Mouse (Mus musculus): Measurements from ENCODE around the gene Megf6.

Megf6 gene

GRCm38 (mm10) chr4:154160538-154161390 lies 9.8 kb upstream of the Megf6 start, which contains the start of gene Tprgl:
Gene Tprgl, minus strand, starts transcription at chr4:154160666.
- peak; percentile 97 for DNase-seq

- peak; percentile 68 for DNase-seq
These were observed 7.2 kb upstream of the Megf6 start for GRCm38 (mm10) chr4:154163296-154163695.

GRCm38 (mm10) chr4:154167053-154167452 lies 3.5 kb upstream of the Megf6 start:
- no peak for DNase-seq

GRCm38 (mm10) chr4:154170021-154170420 lies 509 bp upstream of the Megf6 start:
- no peak for DNase-seq

GRCm38 (mm10) chr4:154171151-154171930 lies 811 bp downstream of the Megf6 start:
- no peak for DNase-seq

- no peak for DNase-seq
These were observed 1.5 kb downstream of the Megf6 start for GRCm38 (mm10) chr4:154171931-154172604.

- no peak for DNase-seq
These were observed 6.7 kb downstream of the Megf6 start for GRCm38 (mm10) chr4:154177257-154177656.

- no peak for DNase-seq
These were observed 10.5 kb downstream of the Megf6 start for GRCm38 (mm10) chr4:154181001-154181400.

GRCm38 (mm10) chr4:154183566-154183965 lies 13.0 kb downstream of the Megf6 start:
- DNase-seq: no peak

GRCm38 (mm10) chr4:154185001-154185400 lies 14.5 kb downstream of the Megf6 start:
- no peak for DNase-seq

GRCm38 (mm10) chr4:154186002-154186537 lies 15.5 kb downstream of the Megf6 start:
- DNase-seq: no peak

- DNase-seq: no peak
These were observed 18.4 kb downstream of the Megf6 start for GRCm38 (mm10) chr4:154188948-154189347.

GRCm38 (mm10) chr4:154197961-154198360 lies 27.4 kb downstream of the Megf6 start:
- no peak for DNase-seq

- DNase-seq: no peak
These were observed 27.9 kb downstream of the Megf6 start for GRCm38 (mm10) chr4:154198377-154198961.

- DNase-seq: no peak
These were observed 31.0 kb downstream of the Megf6 start for GRCm38 (mm10) chr4:154201511-154201910.

GRCm38 (mm10) chr4:154204532-154204931 lies 34.0 kb downstream of the Megf6 start:
- peak; percentile 86 for DNase-seq

GRCm38 (mm10) chr4:154205392-154205791 lies 34.9 kb downstream of the Megf6 start:
- no peak for DNase-seq

GRCm38 (mm10) chr4:154207261-154207660 lies 36.7 kb downstream of the Megf6 start:
- peak; percentile 56 for DNase-seq

- no peak for DNase-seq
These were observed 38.5 kb downstream of the Megf6 start for GRCm38 (mm10) chr4:154209054-154209453.

- no peak for DNase-seq
These were observed 39.3 kb downstream of the Megf6 start for GRCm38 (mm10) chr4:154209825-154210224.

- DNase-seq: no peak
These were observed 40.9 kb downstream of the Megf6 start for GRCm38 (mm10) chr4:154211459-154211858.

GRCm38 (mm10) chr4:154213586-154213985 lies 43.1 kb downstream of the Megf6 start:
- no peak for DNase-seq

- no peak for DNase-seq
These were observed 43.5 kb downstream of the Megf6 start for GRCm38 (mm10) chr4:154214075-154214474.

All from cerebellum, adult 11 months (tissue).